Mouse (Mus musculus) ES-Bruce4 (cell line): ENCODE results near the gene Nlrp10.

Experiments
- CTCF ChIP-seq: IDR thresholded peaks from one replicate; pipeline ENCODE4 v1.8.1; 2011; ENCODE audit warnings: low read depth, low read length
- POLR2A ChIP-seq: IDR thresholded peaks from one replicate; pipeline ENCODE4 v1.8.1; 2011; ENCODE audit warnings: low read length; ENCODE audit not compliant: insufficient read depth

DNA sequence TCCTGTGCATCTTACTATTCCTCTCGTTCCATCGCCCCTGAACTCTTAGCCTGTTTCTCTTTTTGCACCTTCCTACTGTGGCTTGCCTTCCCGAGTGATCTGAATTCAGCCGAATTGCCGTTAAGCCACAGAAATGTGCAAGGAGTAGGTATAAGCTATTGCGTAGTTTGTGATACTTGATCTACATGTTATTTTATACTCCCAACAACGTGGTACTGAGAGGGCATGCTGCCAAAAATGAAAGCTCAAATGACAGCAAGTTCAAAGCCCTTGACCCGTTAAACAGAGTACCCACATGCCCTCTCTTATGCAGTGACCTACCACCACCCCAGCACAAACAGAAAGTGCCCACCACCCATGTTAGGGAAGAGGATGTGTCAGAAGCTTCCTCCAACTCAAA lies 4.9 kb upstream of the Nlrp10 start:
- TF ChIP-seq POLR2A (no peak), CTCF (no peak)
